Mouse (Mus musculus): Measurements from ENCODE around the gene Mrgprb2.

The Mrgprb2 gene

GRCm38 (mm10) chr7:48557986-48558385 is at the start of gene Mrgprb2:
Gene Mrgprb2, minus strand, starts transcription at chr7:48558086.
- no peak for DNase-seq (ENCODE audit: extremely low spot score, low read depth, low spot score)
